Mouse (Mus musculus): Measurements from ENCODE around the gene Lpin3.

The Lpin3 gene

DNA sequence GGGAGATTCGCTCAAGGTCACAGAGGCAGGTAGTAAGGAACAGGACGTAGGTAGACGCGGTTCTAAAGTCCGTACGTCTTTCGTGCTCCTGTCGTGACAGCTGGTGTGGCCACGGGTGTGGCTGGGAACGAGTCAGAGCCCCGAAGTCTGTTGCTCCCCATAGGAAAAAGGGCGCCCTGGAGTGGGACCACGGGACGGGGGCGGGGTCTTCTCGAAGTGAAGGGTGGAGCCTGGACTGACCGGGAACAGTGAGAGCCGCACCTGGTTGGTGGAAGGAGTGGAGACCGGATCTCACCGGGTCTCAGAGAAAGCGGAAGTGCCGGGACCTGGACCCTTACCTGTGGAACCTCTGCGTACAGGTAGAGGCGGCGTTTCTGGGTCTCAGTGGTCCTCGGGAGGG, 7.4 kb downstream of the Lpin3 start:
- no peak for DNase-seq

GRCm38 (mm10) chr2:160891045-160891444, 10.6 kb downstream of the Lpin3 start:
- DNase-seq: no peak

DNA sequence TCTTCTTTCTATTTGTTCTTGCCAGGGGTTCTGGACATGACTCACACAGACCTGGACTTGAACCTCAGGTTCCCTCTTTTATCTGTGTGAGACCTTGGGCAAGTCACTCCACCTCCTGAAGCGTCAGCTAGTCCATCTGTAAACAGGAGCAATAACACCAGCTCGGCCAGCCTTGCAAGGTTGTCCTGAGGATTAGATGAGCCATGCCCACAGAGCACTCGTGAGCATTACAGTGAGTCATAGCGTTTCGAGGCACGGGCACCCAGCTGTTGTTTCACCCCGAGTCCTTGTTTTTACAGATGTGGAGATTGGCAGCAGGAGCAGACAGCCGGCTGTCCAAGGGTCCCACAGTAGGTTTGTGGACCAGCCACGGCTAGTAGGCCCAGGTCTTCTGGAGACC, 11.2 kb downstream of the Lpin3 start:
- no peak for DNase-seq

DNA sequence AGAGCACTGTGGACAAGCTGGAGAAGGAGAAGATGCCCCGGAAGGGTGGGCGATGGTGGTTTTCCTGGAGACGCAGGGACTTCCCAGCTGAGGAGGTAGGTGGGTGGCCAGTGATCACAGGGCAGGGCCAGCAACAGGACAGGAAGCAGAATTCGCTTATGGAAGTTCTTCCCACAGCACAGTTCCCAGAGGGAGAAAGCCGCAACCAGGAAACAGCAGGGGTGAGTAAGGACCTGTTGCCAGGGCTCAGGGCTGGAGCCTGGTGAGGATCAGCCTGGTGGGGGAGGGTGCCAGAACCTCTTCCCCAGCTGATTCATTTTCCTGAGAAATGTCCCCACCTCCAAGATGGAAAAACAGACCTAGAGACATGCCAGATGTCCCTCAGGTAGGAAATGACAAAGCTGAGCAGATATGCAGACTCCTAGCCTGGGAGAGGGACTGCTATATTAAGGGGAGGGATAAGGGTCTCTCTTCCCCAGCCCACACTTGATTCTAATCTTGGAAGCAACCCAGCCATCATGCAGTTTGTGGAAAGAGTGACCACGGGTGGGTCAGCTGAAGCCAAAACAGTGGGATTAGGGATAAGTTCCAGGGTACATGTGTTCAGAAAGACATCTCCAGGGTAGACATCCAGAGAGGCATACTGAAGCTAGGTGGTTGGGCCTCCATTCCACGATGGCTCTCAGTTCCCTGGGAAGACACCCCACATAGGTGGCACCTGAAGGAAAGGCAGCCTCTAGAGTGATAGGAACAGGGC, 21.4 kb downstream of the Lpin3 start:
- DNase-seq: no peak

GRCm38 (mm10) chr2:160905301-160905700, 24.8 kb downstream of the Lpin3 start:
- no peak for DNase-seq

DNA sequence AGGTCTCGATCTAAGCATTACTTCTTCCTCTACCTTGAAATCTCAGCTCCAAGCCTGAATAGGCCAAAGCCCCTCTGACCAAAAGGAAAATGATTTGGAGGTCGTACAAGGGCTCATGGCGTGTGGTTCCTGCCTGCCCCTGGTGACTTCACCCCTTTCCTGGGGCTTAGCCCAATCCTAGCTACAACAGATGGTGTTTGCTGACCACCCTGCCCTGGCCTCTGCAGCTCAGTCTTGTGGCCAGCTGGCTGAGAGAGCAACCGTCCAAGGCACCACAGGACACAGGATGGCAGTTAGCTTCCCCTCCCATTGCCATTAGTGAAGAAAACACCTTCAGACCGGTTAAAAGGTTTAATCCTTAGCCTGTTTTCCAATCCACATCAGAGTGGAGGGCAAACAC, 25.6 kb downstream of the Lpin3 start:
- DNase-seq: no peak

GRCm38 (mm10) chr2:160908607-160909006, 28.1 kb downstream of the Lpin3 start:
- no peak for DNase-seq

DNA sequence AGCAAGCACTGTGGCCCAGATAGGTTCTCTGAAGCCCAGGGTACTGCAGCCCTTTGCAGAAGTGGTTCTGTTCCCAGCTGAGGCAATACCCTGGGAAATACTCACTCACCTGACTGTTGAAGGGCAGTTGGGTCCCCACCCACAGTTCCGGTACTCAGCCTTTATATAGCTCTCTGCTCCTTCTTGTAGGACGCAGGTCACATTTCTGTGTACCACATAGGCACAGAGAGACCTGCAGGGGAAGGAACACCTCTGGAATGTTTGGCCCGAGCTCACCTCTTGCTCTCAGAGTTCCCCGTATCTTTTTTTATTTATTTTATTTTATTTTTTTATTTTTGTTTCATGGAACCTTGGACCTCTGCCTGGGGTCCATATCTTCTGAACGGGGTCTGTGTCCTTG, 30.2 kb downstream of the Lpin3 start:
- no peak for DNase-seq

GRCm38 (mm10) chr2:160911558-160912201, 31.2 kb downstream of the Lpin3 start:
- DNase-seq: no peak

DNA sequence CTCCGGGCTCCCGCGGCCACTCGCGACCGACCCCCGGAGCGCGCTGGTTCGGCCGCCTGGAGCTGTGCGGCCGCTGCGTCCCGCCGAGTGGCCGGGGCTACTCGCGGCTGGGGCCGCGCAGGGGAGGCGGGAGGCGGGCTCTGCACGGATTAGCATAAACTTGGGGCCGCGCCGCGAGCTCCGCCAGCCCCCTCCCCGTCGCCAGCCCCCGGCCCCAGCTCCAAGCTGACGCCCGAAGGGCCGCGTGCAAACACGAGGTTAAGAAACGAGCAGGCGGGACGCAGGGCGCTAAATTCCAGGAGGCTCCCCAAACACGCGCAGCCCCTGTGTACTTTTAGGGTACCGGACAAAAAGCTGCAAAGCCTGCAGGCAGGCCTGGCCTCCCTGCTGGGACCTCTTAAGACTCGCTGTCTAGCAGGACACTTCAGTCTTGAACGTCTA, 31.8 kb downstream of the Lpin3 start, which contains the start of gene Emilin3:
Gene Emilin3, minus strand, starts transcription at position 98 of the 441 bp plus-strand sequence.
- DNase-seq: no peak

GRCm38 (mm10) chr2:160914656-160915055, 34.2 kb downstream of the Lpin3 start:
- no peak for DNase-seq

DNA sequence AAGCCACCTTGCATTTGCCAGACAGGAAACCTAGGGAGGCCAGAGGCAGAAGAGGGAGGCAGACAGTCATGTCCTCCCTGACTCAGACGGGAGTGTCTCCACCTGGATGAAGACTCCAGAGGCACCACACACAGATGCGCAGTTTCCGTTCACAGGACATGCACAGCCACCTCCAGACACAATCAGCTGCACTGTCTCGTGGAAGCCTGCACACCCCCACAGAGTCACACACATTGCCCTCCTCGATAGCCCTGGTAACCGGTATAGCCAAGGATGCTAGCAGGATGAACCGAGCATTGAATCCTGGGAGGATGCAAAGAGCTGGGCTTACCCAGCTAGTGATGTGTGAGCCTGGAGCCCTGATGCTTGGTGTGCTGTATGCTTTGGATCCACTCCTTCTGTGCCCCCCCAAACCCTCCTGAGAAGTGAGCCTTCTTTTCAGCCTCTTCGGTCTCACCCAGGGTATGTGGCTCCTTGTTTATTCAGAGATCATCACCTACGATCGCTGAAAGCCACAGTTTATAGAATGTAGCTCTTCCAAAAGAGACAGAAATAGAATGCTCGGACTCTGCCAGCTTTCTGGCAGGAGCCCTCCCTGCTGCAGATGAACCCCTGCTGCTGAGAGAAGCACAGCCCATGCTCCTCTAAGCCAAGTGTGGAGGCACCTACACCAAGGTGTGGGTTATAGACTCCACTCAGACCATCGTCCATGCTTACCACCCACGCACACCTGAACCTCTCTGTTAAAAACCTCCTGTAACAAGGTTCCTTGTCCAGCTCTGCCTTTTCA, 35.5 kb downstream of the Lpin3 start:
- DNase-seq: no peak

DNA sequence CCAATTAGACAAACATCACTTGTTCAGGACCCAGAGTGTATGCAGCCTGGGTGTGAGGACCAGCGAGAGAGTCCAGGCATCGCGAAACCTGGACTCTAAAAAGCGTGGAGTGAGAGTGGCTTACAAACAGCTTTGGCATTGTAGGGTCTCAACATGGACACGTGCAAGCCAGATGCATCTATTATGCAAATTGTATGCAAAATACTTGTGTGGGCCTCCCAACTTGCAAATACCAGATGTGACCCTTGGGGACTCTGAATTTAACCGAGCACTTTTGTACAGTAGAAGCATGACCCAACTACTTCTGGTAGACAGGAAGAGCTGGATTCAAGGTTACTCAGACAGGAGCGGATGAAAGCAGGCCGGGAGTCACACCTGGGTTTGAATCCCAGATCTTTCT, 36.2 kb downstream of the Lpin3 start:
- DNase-seq: no peak

GRCm38 (mm10) chr2:160917313-160917712, 36.8 kb downstream of the Lpin3 start:
- no peak for DNase-seq

GRCm38 (mm10) chr2:160918154-160918929, 37.9 kb downstream of the Lpin3 start:
- DNase-seq: no peak

DNA sequence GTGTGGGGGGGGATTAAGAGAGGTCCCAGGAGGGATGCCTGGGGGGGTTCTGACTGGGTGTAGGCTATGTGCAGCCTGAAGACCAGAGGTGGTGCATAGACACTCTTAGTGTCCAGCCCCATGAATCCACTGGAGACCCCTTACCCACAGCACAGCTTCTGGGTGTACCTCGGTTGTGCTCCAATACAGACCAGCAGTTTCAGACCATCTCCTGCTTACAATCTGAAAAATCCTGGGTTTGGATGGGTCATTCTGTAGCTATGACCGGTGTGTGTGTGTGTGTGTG, 38.4 kb downstream of the Lpin3 start:
- DNase-seq: no peak

GRCm38 (mm10) chr2:160921285-160921684, 40.8 kb downstream of the Lpin3 start:
- DNase-seq: no peak

DNA sequence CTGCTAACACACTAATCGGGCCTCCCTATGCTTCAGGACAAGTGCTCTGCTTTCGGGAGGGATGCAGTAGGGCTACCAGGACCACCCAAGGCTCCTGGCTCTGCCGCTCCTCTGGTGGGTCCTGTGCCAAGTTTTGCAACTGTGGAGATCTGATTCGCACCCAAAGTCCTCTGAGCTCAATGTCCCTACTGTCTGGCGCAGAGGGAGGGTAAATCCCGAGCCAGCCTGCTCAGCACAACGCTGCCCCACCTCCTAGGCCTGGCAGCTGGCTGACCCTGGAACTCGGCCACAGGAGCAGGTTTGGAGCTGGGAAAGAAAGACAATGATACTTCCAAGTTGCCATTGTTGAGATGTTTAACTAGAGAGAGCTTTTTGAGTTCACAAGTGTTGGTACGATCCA, 44.7 kb downstream of the Lpin3 start:
- no peak for DNase-seq

- no peak for DNase-seq
Measured at GRCm38 (mm10) chr2:160931378-160931777, 50.9 kb downstream of the Lpin3 start.

- DNase-seq: no peak
Measured at GRCm38 (mm10) chr2:160932325-160932724, 51.9 kb downstream of the Lpin3 start.

GRCm38 (mm10) chr2:160932981-160933380, 52.5 kb downstream of the Lpin3 start:
- no peak for DNase-seq

DNA sequence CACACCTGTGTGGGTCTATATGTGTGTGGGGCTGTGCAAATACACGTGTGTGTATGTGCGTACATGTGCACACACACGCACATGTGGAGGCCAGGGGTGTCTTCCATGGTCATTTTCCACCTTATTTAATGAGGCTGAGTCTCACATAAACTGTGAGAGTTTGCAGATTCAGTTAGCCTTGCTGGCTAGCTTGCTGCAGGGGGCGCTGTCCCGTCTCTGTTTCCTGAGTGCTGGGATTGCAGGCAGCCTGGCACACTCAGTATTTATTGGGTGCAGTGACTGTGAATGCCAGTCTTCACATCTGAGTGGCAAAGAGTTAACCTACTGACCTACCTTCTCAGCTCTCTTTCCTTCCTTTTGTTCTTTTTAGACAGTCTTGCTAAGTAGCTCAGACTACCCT, 53.4 kb downstream of the Lpin3 start:
- no peak for DNase-seq

DNA sequence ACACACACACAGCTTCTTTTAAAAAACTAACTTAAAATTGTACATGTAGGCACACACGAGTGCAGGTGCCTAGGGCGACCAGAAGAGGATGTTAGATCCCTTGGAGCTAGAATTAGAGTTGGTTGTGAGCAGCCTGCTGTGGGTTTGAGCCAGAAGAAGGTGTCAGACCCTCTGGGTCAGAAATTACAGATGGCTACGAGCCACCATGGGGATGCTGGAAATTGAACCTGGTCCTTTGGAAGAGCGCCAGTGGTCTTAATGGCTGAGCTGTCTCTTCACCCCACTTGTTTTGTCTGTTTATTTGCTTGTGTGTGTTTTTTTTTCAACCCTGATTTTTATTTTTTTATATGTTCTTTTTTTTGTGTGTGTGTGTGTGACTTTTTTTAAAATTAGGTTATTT, 54.0 kb downstream of the Lpin3 start:
- DNase-seq: no peak
